Comparison of ENCODE assay signal across 19 mouse cellular contexts in the genomic region with DNA sequence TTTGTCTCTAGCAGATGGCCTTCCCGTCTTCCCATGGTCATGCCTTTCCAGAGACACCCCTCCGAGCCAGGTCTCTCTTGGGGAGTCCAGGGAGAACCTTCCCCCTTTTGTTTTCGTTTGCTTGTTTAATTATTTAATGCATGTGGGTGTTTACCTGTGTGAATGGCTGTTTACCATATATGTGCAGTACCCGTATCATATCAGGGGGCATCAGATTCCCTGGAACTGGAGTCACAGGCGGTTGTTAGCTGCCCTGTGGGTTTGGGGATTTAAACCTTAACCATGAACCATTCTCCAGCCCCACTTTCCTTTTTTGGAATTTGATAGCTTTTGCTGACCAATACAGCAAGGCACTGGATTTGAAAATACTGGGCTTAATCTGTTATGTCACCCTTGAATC. TPM values are rescaled to one million over a fixed set of nuclear protein-coding genes. Genes with fewer than 3 reads are reported as not detected.
DNase-seq lines count a peak whose midpoint lies in the region; ATAC-seq and TF ChIP-seq lines count a peak whose summit lies in the region.
"Had no signal": no experiment of that assay in that cellular context is flagged by ENCODE, and none has a peak within 500 bp of the region (broad histone marks: within the 10 kb centered on the region; RNA-seq: fewer than 3 reads in every experiment).

No protein-coding gene starts in this region.

- no peak overlapping the region for H3K27ac ChIP-seq in gastrocnemius, adult 2 months
- H3K27ac ChIP-seq in MEL (ENCODE audit: control insufficient read depth, low read depth, low read length): no peak overlapping the region
- no peak overlapping the region for H3K27ac ChIP-seq in midbrain, embryonic 11.5 days (ENCODE audit: low read depth, low read length)
- H3K27ac ChIP-seq: forebrain, embryonic 10.5 days; forebrain, embryonic 13.5 days; hindbrain, embryonic 12.5 days; hindbrain, embryonic 15.5 days had no signal

- intact Hi-C loops in gastrocnemius, adult 2 months (cut with DNase I): no loop called here
- intact Hi-C loops in gastrocnemius, postnatal 14 days (cut with DNase I; ENCODE audit: low total_unique reads): no loop called here

- TF ChIP-seq POLR2A in MEL (IDR thresholded peaks at IDR 0.05; ENCODE audit: control insufficient read depth in 1 of 2, insufficient read depth in 1 of 2, low read depth in 1 of 2, low read length in 2 of 2, poor library complexity in 1 of 2): no peak

- DNase-seq in gastrocnemius, adult 2 months: no peak
- no peak for DNase-seq in gastrocnemius, postnatal 14 days
- no peak for DNase-seq in MEL (ENCODE audit: low read depth, low spot score)
- DNase-seq in kidney, adult 9 months: no peak
- no peak for DNase-seq in midbrain, embryonic 11.5 days (ENCODE audit: low spot score, missing footprints)
- DNase-seq in layer of hippocampus, adult 11-12 months (ENCODE audit: low spot score): no peak
- DNase-seq: cerebellum, adult 18-20 months; cerebellum, adult 9-10 months; cerebellum, postnatal 14 days; gastrocnemius, postnatal 25 days; heart, adult 18-20 months had no signal

- H3K4me1 ChIP-seq in megakaryocyte, embryonic 14.5 days: peaks cover 61% of the 10 kb centered on the region
- peaks cover 0 to 9% of the 10 kb centered on the region in 2 experiments; a peak in 3 of 4 replicates for H3K4me1 ChIP-seq in MEL (ENCODE audit: control insufficient read depth in 1 of 2, insufficient read depth in 2 of 2, low read length in 2 of 2)
- peaks cover 4% of the 10 kb centered on the region; the same call in 1 of the 2 replicates for H3K4me1 ChIP-seq in midbrain, embryonic 11.5 days (ENCODE audit: control insufficient read depth, insufficient read depth, low read length)
- H3K4me1 ChIP-seq: hindbrain, embryonic 15.5 days had no signal

- H3K79me2 ChIP-seq in MEL (ENCODE audit: control insufficient read depth, insufficient read depth, low read length, poor library complexity): no peaks in the 10 kb centered on the region; the same call in 1 of the 2 replicates

- no peaks in the 10 kb centered on the region for H3K9me3 ChIP-seq in megakaryocyte, embryonic 14.5 days
- no peaks in the 10 kb centered on the region for H3K9me3 ChIP-seq in MEL (replicated peaks; ENCODE audit: insufficient read depth, low read length)
- no peaks in the 10 kb centered on the region for H3K9me3 ChIP-seq in midbrain, embryonic 11.5 days (ENCODE audit: control insufficient read depth, low read length)
- H3K9me3 ChIP-seq: forebrain, embryonic 10.5 days; forebrain, embryonic 13.5 days; hindbrain, embryonic 12.5 days; hindbrain, embryonic 15.5 days had no signal

- no peak overlapping the region for H3K4me2 ChIP-seq in midbrain, embryonic 11.5 days
- H3K4me2 ChIP-seq: forebrain, embryonic 13.5 days; heart, embryonic 11.5 days; hindbrain, embryonic 12.5 days; hindbrain, embryonic 15.5 days had no signal

- no peak overlapping the region for H3K4me3 ChIP-seq in gastrocnemius, adult 2 months
- peak overlapping the region; percentile 33 for H3K4me3 ChIP-seq in megakaryocyte, embryonic 14.5 days (replicated peaks)
- H3K4me3 ChIP-seq in MEL (ENCODE audit: control insufficient read depth in 1 of 2, insufficient read depth in 1 of 2, low read depth in 2 of 2, low read length in 2 of 2): no peak overlapping the region
- no peak overlapping the region for H3K4me3 ChIP-seq in midbrain, embryonic 11.5 days (ENCODE audit: low read depth, low read length)
- H3K4me3 ChIP-seq: forebrain, embryonic 10.5 days; forebrain, embryonic 13.5 days; hindbrain, embryonic 12.5 days; hindbrain, embryonic 15.5 days had no signal

- TF ChIP-seq RAD21 in MEL (IDR thresholded peaks at IDR 0.05; ENCODE audit: low read depth, low read length): peak; percentile 45

- H3K36me3 ChIP-seq in megakaryocyte, embryonic 14.5 days (replicated peaks; ENCODE audit: low read length): peaks cover 38% of the 10 kb centered on the region
- H3K36me3 ChIP-seq in MEL (ENCODE audit: control insufficient read depth in 1 of 2, insufficient read depth in 2 of 2, low read length in 2 of 2): peaks cover 0 to 12% of the 10 kb centered on the region in 2 experiments; a peak in 2 of 4 replicates
- no peaks in the 10 kb centered on the region for H3K36me3 ChIP-seq in midbrain, embryonic 11.5 days (ENCODE audit: control insufficient read depth, insufficient read depth, low read length)
- H3K36me3 ChIP-seq: forebrain, embryonic 10.5 days; hindbrain, embryonic 12.5 days; hindbrain, embryonic 15.5 days had no signal

- no peak overlapping the region for H3K9ac ChIP-seq in MEL (ENCODE audit: control insufficient read depth, low read depth, low read length, poor library complexity, severe bottlenecking)
- no peak overlapping the region for H3K9ac ChIP-seq in midbrain, embryonic 11.5 days (ENCODE audit: low read length)
- H3K9ac ChIP-seq: forebrain, embryonic 13.5 days; hindbrain, embryonic 12.5 days; hindbrain, embryonic 15.5 days had no signal

- TF ChIP-seq CTCF in gastrocnemius, adult 2 months (IDR thresholded peaks at IDR 0.05): peak; percentile 27; the same call in 1 of the 2 replicates
- peak; percentile 34 to 55 (median 54) for TF ChIP-seq CTCF in MEL (IDR thresholded peaks at IDR 0.05 in 2 of 3, conservative IDR thresholded peaks at IDR 0.05 in 1 of 3; ENCODE audit: control insufficient read depth in 1 of 3, insufficient read depth in 1 of 3, low read depth in 2 of 3, low read length in 3 of 3, poor library complexity in 1 of 3, severe bottlenecking in 1 of 3)

- no peak for ATAC-seq in megakaryocyte, adult 5-6 weeks (ENCODE audit: poor library complexity, severe bottlenecking)
- no peak for ATAC-seq in midbrain, embryonic 11.5 days (ENCODE audit: low FRiP score)
- ATAC-seq: forebrain, embryonic 13.5 days; forebrain, embryonic 16.5 days had no signal

- no peaks in the 10 kb centered on the region for H3K27me3 ChIP-seq in megakaryocyte, embryonic 14.5 days (replicated peaks)
- no peaks in the 10 kb centered on the region for H3K27me3 ChIP-seq in MEL (ENCODE audit: control insufficient read depth in 1 of 2, insufficient read depth in 2 of 2, low read length in 2 of 2)
- no peaks in the 10 kb centered on the region for H3K27me3 ChIP-seq in midbrain, embryonic 11.5 days (ENCODE audit: control insufficient read depth, insufficient read depth, low read length)
- H3K27me3 ChIP-seq: forebrain, embryonic 13.5 days; hindbrain, embryonic 12.5 days; hindbrain, embryonic 15.5 days had no signal

- TF ChIP-seq EP300 in MEL (IDR thresholded peaks at IDR 0.05; ENCODE audit: low read depth in 1 of 2, low read length in 2 of 2): no peak

- 83% methylated on average over 5 of the region's 5 CpGs for WGBS in midbrain, embryonic 11.5 days

TF ChIP-seq in MEL, 35 proteins besides CTCF, POLR2A, EP300 and RAD21:
- no peak for TF ChIP-seq MYB (IDR thresholded peaks at IDR 0.05; ENCODE audit: low read depth, low read length)
- TF ChIP-seq ZC3H11A (IDR thresholded peaks at IDR 0.05; ENCODE audit: low read depth, low read length): peak; percentile 21
- no peak for TF ChIP-seq USF1 (IDR thresholded peaks at IDR 0.05; ENCODE audit: low read depth, low read length)
- peak; percentile 48 for TF ChIP-seq SMC3 (IDR thresholded peaks at IDR 0.05; ENCODE audit: low read depth, low read length)

RNA-seq across cellular contexts. Expression of gene Sag, which starts 21.8 kb away (rescaled TPM):
- total RNA-seq in gastrocnemius, adult 2 months (2021): under 1 TPM; 0.17 to 0.23 TPM
- total RNA-seq in gastrocnemius, postnatal 14 days (2021): under 1 TPM; 0.13 to 0.14 TPM
- not detected in 2 replicates for polyA plus RNA-seq in megakaryocyte, embryonic 14.5 days (2012; ENCODE audit: insufficient read depth, low replicate concordance)
- 0.46 and 0.85 TPM in 2 replicates for total RNA-seq in megakaryocyte, adult 5-6 weeks (2015)
- total RNA-seq in megakaryocyte, adult 5-6 weeks (2017): 1.3 and 1.5 TPM in 2 replicates
- total RNA-seq in MEL (2012; rRNA removed): 2.5 and 4.3 TPM in 2 replicates
- 1 to 10 TPM in 1 of 2 experiments, not detected in 1; 4.1 TPM for polyA plus RNA-seq in MEL (2012; ENCODE audit: insufficient read depth in 1 of 2, insufficient read length in 2 of 2, low read depth in 1 of 2, low replicate concordance in 2 of 2, missing spikeins in 1 of 2)
- 1.2 and 1.5 TPM in 2 replicates for polyA plus RNA-seq in midbrain, embryonic 11.5 days (2014; fragmentation: Nextera tagmentation; extraction: Ambion mirVana)

RNA-seq across cellular contexts. Expression of gene Dgkd, which starts 27.8 kb away (rescaled TPM):
- total RNA-seq in gastrocnemius, adult 2 months (2021): 10 to 100 TPM; 31.3 to 32.9 TPM
- 10 to 100 TPM; 37.7 to 39.9 TPM for total RNA-seq in gastrocnemius, postnatal 14 days (2021)
- polyA plus RNA-seq in megakaryocyte, embryonic 14.5 days (2012; ENCODE audit: insufficient read depth, low replicate concordance): 10.9 and 24.3 TPM in 2 replicates
- total RNA-seq in megakaryocyte, adult 5-6 weeks (2015): 52.2 and 73.5 TPM in 2 replicates
- total RNA-seq in megakaryocyte, adult 5-6 weeks (2017): 59.7 and 63.8 TPM in 2 replicates
- total RNA-seq in MEL (2012; rRNA removed): 29.5 and 31.8 TPM in 2 replicates
- 100 to 1,000 TPM in 1 of 2 experiments, 10 to 100 TPM in 1; 39.5 to 135 TPM for polyA plus RNA-seq in MEL (2012; ENCODE audit: insufficient read depth in 1 of 2, insufficient read length in 2 of 2, low read depth in 1 of 2, low replicate concordance in 2 of 2, missing spikeins in 1 of 2)
- 34.1 and 35.3 TPM in 2 replicates for polyA plus RNA-seq in midbrain, embryonic 11.5 days (2014; fragmentation: Nextera tagmentation; extraction: Ambion mirVana)
